Mouse (Mus musculus): ENCODE results near the gene Pitpnc1. TPM values are rescaled to one million over a fixed set of nuclear protein-coding genes. Genes with fewer than 3 reads are reported as not detected.

The Pitpnc1 gene
- polyA plus RNA-seq, 1 experiment from 2014 or later = 16.2 TPM

GRCm38 (mm10) chr11:107267522-107267921 lies 203.0 kb downstream of the Pitpnc1 start:
- Histone ChIP-seq H3K9me3 (ENCODE audit: low read depth, low read length) (0 out of 2 replicates have a peak, but pooled peaks cover 5% of the 10 kb centered on the region), H3K4me3 (ENCODE audit: low read depth, low read length) (no peak overlapping the region), H3K27ac (ENCODE audit: low read depth) (no peak overlapping the region), H3K4me1 (ENCODE audit: insufficient read depth) (0 out of 2 replicates have a peak, but pooled peaks cover 7% of the 10 kb centered on the region), H3K9ac (no peak overlapping the region), H3K36me3 (ENCODE audit: insufficient read depth) (no peaks in the 10 kb centered on the region), H3K27me3 (ENCODE audit: insufficient read depth, low read length) (no peaks in the 10 kb centered on the region), H3K4me2 (no peak overlapping the region)
- 93% methylated on average over 3 of the region's 3 CpGs for WGBS
- peak; percentile 35 for TF ChIP-seq CTCF (IDR thresholded peaks at IDR 0.05; ENCODE audit: low read depth)
- ATAC-seq (ENCODE audit: insufficient read depth) (no peak), DNase-seq (no peak)

- Histone ChIP-seq H3K4me2 (no peak overlapping the region), H3K36me3 (ENCODE audit: insufficient read depth) (no peaks in the 10 kb centered on the region), H3K4me3 (ENCODE audit: low read depth, low read length) (no peak overlapping the region), H3K9me3 (ENCODE audit: low read depth, low read length) (0 out of 2 replicates have a peak, but pooled peaks cover 5% of the 10 kb centered on the region), H3K4me1 (ENCODE audit: insufficient read depth) (no peaks in the 10 kb centered on the region), H3K9ac (no peak overlapping the region), H3K27me3 (ENCODE audit: insufficient read depth, low read length) (no peaks in the 10 kb centered on the region), H3K27ac (ENCODE audit: low read depth) (no peak overlapping the region)
- 85% methylated on average over 4 of the region's 4 CpGs for WGBS
- no peak for TF ChIP-seq CTCF (IDR thresholded peaks at IDR 0.05; ENCODE audit: low read depth)
- DNase-seq = no peak
- no peak for ATAC-seq (ENCODE audit: insufficient read depth)
Measured at GRCm38 (mm10) chr11:107265861-107266260, 204.6 kb downstream of the Pitpnc1 start.

- Histone ChIP-seq H3K4me2 (no peak overlapping the region), H3K27ac (ENCODE audit: low read depth) (no peak overlapping the region), H3K4me1 (ENCODE audit: insufficient read depth) (no peaks in the 10 kb centered on the region), H3K9ac (no peak overlapping the region), H3K4me3 (ENCODE audit: low read depth, low read length) (no peak overlapping the region), H3K9me3 (ENCODE audit: low read depth, low read length) (0 out of 2 replicates have a peak, but pooled peaks cover 5% of the 10 kb centered on the region), H3K36me3 (ENCODE audit: insufficient read depth) (no peaks in the 10 kb centered on the region), H3K27me3 (ENCODE audit: insufficient read depth, low read length) (no peaks in the 10 kb centered on the region)
- no peak for TF ChIP-seq CTCF (IDR thresholded peaks at IDR 0.05; ENCODE audit: low read depth)
- no peak for ATAC-seq (ENCODE audit: insufficient read depth)
- 74% methylated on average over 20 of the region's 20 CpGs for WGBS
- DNase-seq = no peak
Measured at GRCm38 (mm10) chr11:107264889-107265615, 205.4 kb downstream of the Pitpnc1 start.

GRCm38 (mm10) chr11:107263838-107264237 lies 206.7 kb downstream of the Pitpnc1 start:
- no peak for TF ChIP-seq CTCF (IDR thresholded peaks at IDR 0.05; ENCODE audit: low read depth)
- H3K27ac ChIP-seq (ENCODE audit: low read depth) = no peak overlapping the region

GRCm38 (mm10) chr11:107259428-107259827 lies 211.1 kb downstream of the Pitpnc1 start:
- ATAC-seq (ENCODE audit: insufficient read depth) = no peak
- Histone ChIP-seq H3K27ac (ENCODE audit: low read depth) (no peak overlapping the region), H3K9ac (no peak overlapping the region), H3K4me1 (ENCODE audit: insufficient read depth) (no peaks in the 10 kb centered on the region), H3K9me3 (ENCODE audit: low read depth, low read length) (no peaks in the 10 kb centered on the region), H3K4me3 (ENCODE audit: low read depth, low read length) (no peak overlapping the region), H3K4me2 (no peak overlapping the region), H3K27me3 (ENCODE audit: insufficient read depth, low read length) (no peaks in the 10 kb centered on the region), H3K36me3 (ENCODE audit: insufficient read depth) (no peaks in the 10 kb centered on the region)
- no peak for DNase-seq
- WGBS = 88% methylated on average over 7 of the region's 7 CpGs
- no peak for TF ChIP-seq CTCF (IDR thresholded peaks at IDR 0.05; ENCODE audit: low read depth)

More at GRCm38 (mm10) chr11:107263838-107264237, 206.7 kb downstream of the Pitpnc1 start:
- Histone ChIP-seq H3K4me1 (ENCODE audit: insufficient read depth) (no peaks in the 10 kb centered on the region), H3K4me2 (no peak overlapping the region), H3K9me3 (ENCODE audit: low read depth, low read length) (0 out of 2 replicates have a peak, but pooled peaks cover 5% of the 10 kb centered on the region), H3K27me3 (ENCODE audit: insufficient read depth, low read length) (no peaks in the 10 kb centered on the region), H3K4me3 (ENCODE audit: low read depth, low read length) (no peak overlapping the region), H3K9ac (no peak overlapping the region), H3K36me3 (ENCODE audit: insufficient read depth) (no peaks in the 10 kb centered on the region)
- ATAC-seq (ENCODE audit: insufficient read depth) = no peak
- 78% methylated on average over 9 of the region's 9 CpGs for WGBS
- no peak for DNase-seq

- WGBS = 78% methylated on average over 11 of the region's 11 CpGs
- Histone ChIP-seq H3K27me3 (ENCODE audit: insufficient read depth, low read length) (no peaks in the 10 kb centered on the region), H3K9ac (no peak overlapping the region), H3K4me1 (ENCODE audit: insufficient read depth) (no peaks in the 10 kb centered on the region), H3K27ac (ENCODE audit: low read depth) (no peak overlapping the region), H3K4me3 (ENCODE audit: low read depth, low read length) (no peak overlapping the region), H3K4me2 (no peak overlapping the region), H3K9me3 (ENCODE audit: low read depth, low read length) (no peaks in the 10 kb centered on the region), H3K36me3 (ENCODE audit: insufficient read depth) (peaks cover 5% of the 10 kb centered on the region; the same call in 1 of the 2 replicates)
- DNase-seq (peak; percentile 47), ATAC-seq (ENCODE audit: insufficient read depth) (no peak)
- TF ChIP-seq CTCF (IDR thresholded peaks at IDR 0.05; ENCODE audit: low read depth) = peak; percentile 66
Measured at GRCm38 (mm10) chr11:107255185-107255584, 215.3 kb downstream of the Pitpnc1 start.

GRCm38 (mm10) chr11:107254181-107254580 lies 216.3 kb downstream of the Pitpnc1 start:
- Histone ChIP-seq H3K9me3 (ENCODE audit: low read depth, low read length) (no peaks in the 10 kb centered on the region), H3K4me1 (ENCODE audit: insufficient read depth) (no peaks in the 10 kb centered on the region), H3K9ac (no peak overlapping the region), H3K27me3 (ENCODE audit: insufficient read depth, low read length) (no peaks in the 10 kb centered on the region), H3K4me2 (no peak overlapping the region), H3K36me3 (ENCODE audit: insufficient read depth) (peaks cover 5% of the 10 kb centered on the region; the same call in 1 of the 2 replicates), H3K27ac (ENCODE audit: low read depth) (no peak overlapping the region), H3K4me3 (ENCODE audit: low read depth, low read length) (no peak overlapping the region)
- no peak for TF ChIP-seq CTCF (IDR thresholded peaks at IDR 0.05; ENCODE audit: low read depth)
- DNase-seq = no peak
- 85% methylated on average over 7 of the region's 7 CpGs for WGBS
- no peak for ATAC-seq (ENCODE audit: insufficient read depth)

All from lung, embryonic 14.5 days (tissue).